In the genomic region with DNA sequence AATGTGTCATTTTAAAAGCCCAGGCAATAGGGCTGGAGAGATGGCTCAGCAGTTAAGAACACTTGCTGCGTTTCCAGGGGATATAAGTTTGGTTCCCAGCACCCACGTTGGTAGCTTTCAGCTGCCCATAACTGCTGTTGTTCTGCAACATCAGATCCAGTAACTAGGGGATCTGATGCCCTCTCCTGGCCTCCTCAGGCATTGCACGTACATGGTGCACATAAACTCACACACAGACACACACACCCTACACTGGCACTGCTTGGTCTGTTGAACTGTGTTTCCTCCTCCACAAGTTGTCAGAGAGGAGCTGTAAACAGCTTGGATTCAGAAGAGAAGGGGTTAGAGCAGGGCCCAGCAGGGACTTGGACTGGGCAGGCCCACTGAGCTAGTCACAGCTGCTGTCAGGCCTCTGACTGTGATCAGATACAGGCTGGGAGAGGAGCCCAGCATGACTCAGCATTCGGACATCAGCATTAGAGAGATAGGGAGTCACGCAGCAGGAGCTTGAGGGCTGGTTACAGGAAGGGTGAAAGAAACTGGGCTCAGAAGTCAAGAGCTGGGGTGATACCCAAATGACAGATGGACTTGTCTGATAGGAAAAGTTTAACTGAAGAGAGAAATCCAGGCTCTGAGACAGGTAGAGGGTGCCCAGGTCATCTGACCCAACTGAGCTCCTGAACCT, we compare ENCODE assay signal across 9 mouse cellular contexts.
A peak's percentile ranks its signal among the peaks of the same experiment; 100 is the strongest.
DNase-seq lines count a peak whose midpoint lies in the region; ATAC-seq and TF ChIP-seq lines count a peak whose summit lies in the region.
"Had no signal": no experiment of that assay in that cellular context is flagged by ENCODE, and none has a peak within 500 bp of the region (broad histone marks: within the 10 kb centered on the region; RNA-seq: fewer than 3 reads in every experiment).

No protein-coding gene starts in this region.

- no peak overlapping the region for H3K9ac ChIP-seq in forebrain, postnatal 0 days
- no peak overlapping the region for H3K9ac ChIP-seq in forebrain, embryonic 16.5 days (replicated peaks; ENCODE audit: low read depth, low read length)
- no peak overlapping the region for H3K9ac ChIP-seq in stomach, postnatal 0 days (ENCODE audit: low read length)

- H3K9me3 ChIP-seq in forebrain, postnatal 0 days (ENCODE audit: low read length), result no peaks in the 10 kb centered on the region
- no peaks in the 10 kb centered on the region for H3K9me3 ChIP-seq in forebrain, embryonic 16.5 days (ENCODE audit: control insufficient read depth, low read length)
- 0 out of 2 replicates have a peak, but pooled peaks cover 4% of the 10 kb centered on the region for H3K9me3 ChIP-seq in stomach, postnatal 0 days (ENCODE audit: control insufficient read depth, low read length)

- intact Hi-C loops in heart, postnatal 10 days (cut with DNase I), result no loop called here

- H3K36me3 ChIP-seq in forebrain, postnatal 0 days (ENCODE audit: insufficient read depth), result no peaks in the 10 kb centered on the region
- H3K36me3 ChIP-seq in forebrain, embryonic 16.5 days (ENCODE audit: control insufficient read depth, insufficient read depth), result no peaks in the 10 kb centered on the region
- H3K36me3 ChIP-seq in testis, adult 2 months (ENCODE audit: control insufficient read depth, insufficient read depth, low read length), result no peaks in the 10 kb centered on the region
- no peaks in the 10 kb centered on the region for H3K36me3 ChIP-seq in stomach, postnatal 0 days (ENCODE audit: control insufficient read depth, insufficient read depth, low read length)

- TF ChIP-seq CTCF in forebrain, postnatal 0 days (IDR thresholded peaks at IDR 0.05; ENCODE audit: low read depth), result peak; percentile 40
- peak; percentile 53; the same call in 1 of the 2 replicates for TF ChIP-seq CTCF in testis, adult 2 months (IDR thresholded peaks at IDR 0.05; ENCODE audit: control insufficient read depth, insufficient read depth, insufficient replicate concordance, low read depth, low read length)
- peak; percentile 47 for TF ChIP-seq CTCF in stomach, postnatal 0 days (IDR thresholded peaks at IDR 0.05; ENCODE audit: low read depth)

- no peak for ATAC-seq in forebrain, postnatal 0 days
- ATAC-seq in forebrain, embryonic 16.5 days, result no peak
- ATAC-seq in stomach, postnatal 0 days (ENCODE audit: low FRiP score, low TSS enrichment), result peak; percentile 19; the same call in 1 of the 2 replicates

- no peak overlapping the region for H3K27ac ChIP-seq in forebrain, postnatal 0 days (ENCODE audit: low read depth, low read length)
- H3K27ac ChIP-seq in forebrain, embryonic 16.5 days (ENCODE audit: low read length), result no peak overlapping the region
- no peak overlapping the region for H3K27ac ChIP-seq in testis, adult 2 months (ENCODE audit: control insufficient read depth, insufficient read depth, low read depth, low read length)
- no peak overlapping the region for H3K27ac ChIP-seq in stomach, postnatal 0 days (replicated peaks)
- H3K27ac ChIP-seq: macrophage had no signal

- 95% methylated on average over 5 of the region's 5 CpGs for WGBS in forebrain, postnatal 0 days
- 93% methylated on average over 5 of the region's 5 CpGs for WGBS in forebrain, embryonic 16.5 days
- WGBS in stomach, postnatal 0 days, result 91% methylated on average over 5 of the region's 5 CpGs

- no peak overlapping the region for H3K4me3 ChIP-seq in forebrain, postnatal 0 days (ENCODE audit: low read depth, low read length)
- H3K4me3 ChIP-seq in forebrain, embryonic 16.5 days (replicated peaks; ENCODE audit: low read length), result no peak overlapping the region
- no peak overlapping the region for H3K4me3 ChIP-seq in testis, adult 2 months (ENCODE audit: control insufficient read depth, low read depth, low read length)
- H3K4me3 ChIP-seq in stomach, postnatal 0 days (ENCODE audit: low read depth, low read length), result no peak overlapping the region

- H3K4me2 ChIP-seq in forebrain, postnatal 0 days (ENCODE audit: low read depth), result no peak overlapping the region
- no peak overlapping the region for H3K4me2 ChIP-seq in forebrain, embryonic 16.5 days (ENCODE audit: low read length)
- no peak overlapping the region for H3K4me2 ChIP-seq in stomach, postnatal 0 days (replicated peaks; ENCODE audit: low read depth)

- H3K4me1 ChIP-seq in forebrain, postnatal 0 days (ENCODE audit: insufficient read depth), result no peaks in the 10 kb centered on the region
- peaks cover 4% of the 10 kb centered on the region for H3K4me1 ChIP-seq in forebrain, embryonic 16.5 days (replicated peaks; ENCODE audit: control insufficient read depth, insufficient read depth, low read length)
- no peaks in the 10 kb centered on the region for H3K4me1 ChIP-seq in testis, adult 2 months (ENCODE audit: control insufficient read depth, insufficient read depth, low read length)
- H3K4me1 ChIP-seq in stomach, postnatal 0 days (replicated peaks; ENCODE audit: control insufficient read depth, insufficient read depth), result no peaks in the 10 kb centered on the region

- TF ChIP-seq POLR2A in testis, adult 2 months (IDR thresholded peaks at IDR 0.05; ENCODE audit: control insufficient read depth, low read depth, low read length), result no peak

- no peaks in the 10 kb centered on the region for H3K27me3 ChIP-seq in forebrain, postnatal 0 days (ENCODE audit: insufficient read depth, low read length)
- no peaks in the 10 kb centered on the region for H3K27me3 ChIP-seq in forebrain, embryonic 16.5 days (replicated peaks; ENCODE audit: control insufficient read depth, insufficient read depth, low read length)
- H3K27me3 ChIP-seq in testis, adult 2 months (ENCODE audit: control insufficient read depth, insufficient read depth, low read length), result no peaks in the 10 kb centered on the region
- no peaks in the 10 kb centered on the region for H3K27me3 ChIP-seq in stomach, postnatal 0 days (ENCODE audit: control insufficient read depth, insufficient read depth, low read length)

- TF ChIP-seq EP300 in stomach, postnatal 0 days (optimal IDR thresholded peaks at IDR 0.05), result no peak

- no peak for DNase-seq in forebrain, postnatal 0 days
- no peak for DNase-seq in testis, postnatal 10 days (ENCODE audit: low spot score)
- DNase-seq in heart, postnatal 10 days, result peak; percentile 37 to 48
- no peak for DNase-seq in stomach, postnatal 0 days (ENCODE audit: low spot score)
- DNase-seq in frontal cortex, postnatal 14 days (ENCODE audit: low spot score in 2 of 2), result no peak
- DNase-seq in kidney, adult 18-20 months, result no peak

Comparison
In these comparisons a context has a peak if more than half of its experiments do, and no peak if none do; other contexts are left out.
1. DNase-seq: peak in heart, postnatal 10 days (2 of 2); none in forebrain, postnatal 0 days (single experiment), testis, postnatal 10 days (single experiment), stomach, postnatal 0 days (single experiment), frontal cortex, postnatal 14 days (0 of 2) and kidney, adult 18-20 months (single experiment).
2. Peak in every context shown above with its lines, with median percentiles within 50 percentile points of each other: CTCF ChIP-seq.